Mouse (Mus musculus): ENCODE results near the gene Larp4b.

The Larp4b gene

DNA sequence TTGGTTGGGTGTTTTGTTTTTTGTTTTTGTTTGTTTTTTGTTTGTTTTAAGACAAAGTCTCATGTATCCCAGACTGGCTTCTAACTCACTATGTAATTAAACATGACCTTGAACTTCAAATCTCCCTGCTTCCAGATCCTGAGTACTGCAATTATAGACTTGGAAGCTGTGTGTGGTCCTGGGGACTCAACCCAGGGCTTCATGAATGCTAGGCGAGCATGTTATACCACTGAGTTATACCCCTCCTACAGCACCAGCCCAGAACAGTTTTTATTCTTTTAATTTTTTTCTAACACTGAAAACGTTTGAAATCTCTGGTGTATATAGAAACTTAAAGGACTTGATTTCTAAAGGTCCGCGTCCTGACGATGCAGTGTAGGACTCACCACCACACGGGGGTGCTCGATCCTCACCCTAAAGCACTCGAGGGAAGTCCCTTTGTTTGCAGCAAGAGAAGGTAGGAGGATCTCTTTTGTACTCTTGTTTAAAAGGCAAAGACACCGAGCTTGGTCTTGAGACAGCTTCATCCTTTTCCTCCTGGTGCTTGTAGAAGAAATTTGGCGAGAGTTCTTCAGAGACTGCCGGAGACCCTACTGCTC, 88.1 kb downstream of the Larp4b start:
- peak; percentile 74 for DNase-seq

- no peak for DNase-seq
These were observed 90.6 kb downstream of the Larp4b start for GRCm38 (mm10) chr13:9184281-9184680.

DNA sequence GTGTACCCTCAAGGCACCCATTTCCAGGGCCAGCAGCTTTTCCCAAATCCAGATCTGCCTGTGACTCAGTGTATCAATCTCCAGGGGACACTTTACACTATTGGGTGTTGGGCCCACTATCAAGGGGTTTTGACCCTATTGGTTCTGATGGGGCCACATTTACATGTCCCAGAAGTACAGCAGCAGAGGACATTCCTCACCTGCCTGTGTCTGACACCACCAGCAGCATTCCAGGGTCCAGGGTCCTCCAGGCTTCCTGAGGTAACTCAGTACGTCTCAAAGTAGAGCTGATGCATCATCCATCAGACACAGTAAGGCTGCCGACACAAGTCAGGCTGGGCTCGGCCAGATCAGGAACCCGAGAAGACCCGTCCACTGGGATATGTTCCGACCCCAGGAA, 91.0 kb downstream of the Larp4b start:
- no peak for DNase-seq

GRCm38 (mm10) chr13:9187156-9187555, 93.5 kb downstream of the Larp4b start:
- DNase-seq = no peak

- no peak for DNase-seq
These were observed 94.2 kb downstream of the Larp4b start for GRCm38 (mm10) chr13:9187566-9188530.

GRCm38 (mm10) chr13:9189481-9189880, 95.8 kb downstream of the Larp4b start:
- DNase-seq = no peak

- DNase-seq = peak; percentile 84
These were observed 97.8 kb downstream of the Larp4b start for GRCm38 (mm10) chr13:9191172-9192140.

- no peak for DNase-seq
These were observed 99.2 kb downstream of the Larp4b start for GRCm38 (mm10) chr13:9192797-9193330.

GRCm38 (mm10) chr13:9194656-9195055, 101.0 kb downstream of the Larp4b start:
- DNase-seq = no peak

DNA sequence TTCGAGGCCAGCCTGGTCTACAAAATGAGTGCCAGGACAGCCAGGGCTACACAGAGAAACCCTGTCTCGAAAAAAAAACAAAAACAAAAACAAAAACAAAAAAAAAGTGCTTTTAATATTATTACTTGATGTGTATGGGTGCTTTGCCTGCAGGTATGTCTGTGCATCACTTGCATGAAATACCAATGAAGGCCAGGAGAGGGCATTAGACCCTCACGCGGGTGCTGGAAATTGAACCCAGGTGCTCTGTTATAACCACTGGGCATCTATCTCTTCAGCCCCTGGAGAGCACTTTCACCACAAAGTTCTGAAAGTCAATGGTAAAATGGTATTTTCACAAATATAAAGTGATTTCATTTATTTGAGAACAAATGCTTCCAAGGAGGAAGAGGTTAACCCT, 101.9 kb downstream of the Larp4b start:
- no peak for DNase-seq

DNA sequence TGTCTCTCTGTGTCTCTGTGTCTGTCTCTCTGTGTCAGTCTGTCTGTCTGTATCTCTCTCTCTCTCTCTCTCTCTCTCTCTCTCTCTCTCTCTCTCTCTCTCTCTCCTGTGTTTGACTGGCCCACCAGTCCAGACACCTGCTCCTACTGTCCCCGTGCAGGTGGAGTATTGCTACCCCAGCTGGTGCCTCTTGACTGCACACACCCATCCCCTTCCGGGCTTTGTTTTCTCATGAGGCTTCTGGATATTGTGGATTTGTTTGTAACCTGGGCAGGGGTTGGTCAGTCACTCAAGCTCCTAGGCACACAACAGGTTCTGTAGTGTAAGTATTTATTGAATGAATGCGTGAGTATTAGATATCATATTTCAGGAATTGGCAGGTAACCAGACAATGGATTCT, 104.4 kb downstream of the Larp4b start:
- DNase-seq = no peak

GRCm38 (mm10) chr13:9198728-9199464, 105.2 kb downstream of the Larp4b start:
- no peak for DNase-seq

DNA sequence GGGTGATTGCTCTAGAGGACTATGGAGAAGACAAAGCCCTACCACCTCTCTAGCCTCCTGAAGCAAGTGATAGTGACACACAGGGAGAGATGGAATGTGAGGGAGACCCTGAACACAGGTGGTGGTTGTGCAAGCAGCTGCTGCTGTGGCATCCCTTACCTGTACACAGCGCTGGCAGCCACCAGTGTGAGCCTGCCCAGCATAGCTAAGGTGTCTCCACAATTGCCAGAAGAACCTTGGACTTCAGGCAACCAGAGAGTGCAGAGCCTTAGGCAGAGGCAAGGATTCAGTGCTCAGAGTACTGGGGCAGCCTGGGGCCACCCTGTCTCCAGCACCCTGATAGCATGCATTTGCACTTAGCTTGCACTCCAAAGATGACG, 105.8 kb downstream of the Larp4b start:
- no peak for DNase-seq

DNA sequence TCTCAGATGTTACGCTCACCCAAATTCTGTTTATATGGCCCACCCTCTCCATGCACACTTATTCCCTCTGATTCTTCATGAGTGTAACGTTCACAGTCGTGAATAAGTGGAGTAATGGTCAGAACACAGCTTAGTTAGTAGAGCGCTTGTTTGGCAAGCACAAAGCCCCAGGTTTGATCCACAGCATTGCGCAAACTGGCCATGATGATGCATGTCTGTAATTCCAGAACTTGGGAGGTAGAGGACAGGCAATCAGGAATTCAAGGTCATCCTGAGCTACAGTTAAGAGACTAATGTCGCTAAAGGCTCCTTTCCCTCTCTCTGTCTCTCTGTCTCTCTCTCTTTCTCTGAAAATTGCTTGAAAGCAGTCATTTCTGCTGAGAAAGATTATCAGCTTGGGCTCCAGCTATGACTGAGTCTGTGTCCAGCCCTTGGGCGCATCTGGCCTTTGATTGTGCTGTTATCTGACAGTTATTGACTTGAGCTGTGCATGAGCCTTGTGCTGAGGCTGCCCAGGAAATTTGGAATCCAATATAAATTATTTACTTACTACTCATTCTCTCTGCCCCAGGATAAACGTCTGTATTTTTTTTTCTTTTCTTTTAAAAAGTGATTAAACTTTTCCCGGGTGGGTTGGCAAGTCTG, 129.2 kb downstream of the Larp4b start:
- no peak for DNase-seq
